Mouse (Mus musculus) stomach, embryonic 14.5 days (tissue): Measurements from ENCODE around the gene Dpf3. TPM values are rescaled to one million over a fixed set of nuclear protein-coding genes. Genes with fewer than 3 reads are reported as not detected.

Experiments used
- ATAC-seq: fragments of 200-750 bp; cut with Nextera tagmentation; 2 replicates; pipeline ENCODE4 v1.8.0; 2017; ENCODE audit warnings: low read depth, moderate TSS enrichment; ENCODE audit not compliant: insufficient number of reproducible peaks, insufficient read depth, low FRiP score
- H3K27ac ChIP-seq: fragments of 300-500 bp; sonication (generic); 2 replicates; pipeline ENCODE4 v1.5.1; 2014; ENCODE audit warnings: mild to moderate bottlenecking, low read length, moderate library complexity, mixed read lengths
- H3K27me3 ChIP-seq: fragments of 300-500 bp; sonication (generic); 2 replicates; pipeline ENCODE4 v1.6.1; 2014; ENCODE audit warnings: low read length, control low read depth, mixed read lengths; ENCODE audit not compliant: control insufficient read depth, insufficient read depth
- H3K36me3 ChIP-seq: fragments of 300-500 bp; sonication (generic); 2 replicates; pipeline ENCODE4 v1.6.1; 2014; ENCODE audit warnings: mild to moderate bottlenecking, control low read depth, low read length, moderate library complexity, mixed read lengths; ENCODE audit not compliant: control insufficient read depth, insufficient read depth
- H3K4me1 ChIP-seq: fragments of 300-500 bp; sonication (generic); 2 replicates; pipeline ENCODE4 v1.6.1; 2014; ENCODE audit warnings: low read length, control low read depth, mixed read lengths; ENCODE audit not compliant: control insufficient read depth, insufficient read depth
- H3K4me2 ChIP-seq: fragments of 300-500 bp; sonication (generic); replicated peaks from 2 replicates; pipeline ENCODE4 v1.6.1; 2014; ENCODE audit warnings: low read depth, low read length, control low read depth
- H3K4me3 ChIP-seq: fragments of 300-500 bp; sonication (generic); 2 replicates; pipeline ENCODE4 v1.5.1; 2014; ENCODE audit warnings: low read depth, low read length, control low read depth
- H3K9ac ChIP-seq: fragments of 300-500 bp; sonication (generic); replicated peaks from 2 replicates; pipeline ENCODE4 v1.6.1; 2014; ENCODE audit warnings: low read depth, mild to moderate bottlenecking, control low read depth, low read length, moderate library complexity, mixed read lengths
- H3K9me3 ChIP-seq: fragments of 300-500 bp; sonication (generic); 2 replicates; pipeline ENCODE4 v1.6.1; 2016; ENCODE audit warnings: low read depth, low read length, control low read depth; ENCODE audit not compliant: control insufficient read depth
- WGBS: fragments of 180-500 bp; shearing (Covaris S2); extraction: QIAGEN DNeasy Blood & Tissue Kit; methylation state at CpG from one replicate; pipeline ENCODE4 v1.1.7; 2014; 5-methylcytosine and 5-hydroxymethylcytosine counted together
- polyA plus RNA-seq: library from polyadenylated mRNA; unstranded; fragments of >200 nt; fragmentation: Nextera tagmentation; extraction: Ambion mirVana; gene quantifications from 2 replicates; pipeline ENCODE4 v1.2.1, GENCODE M21; 2014

Gene Dpf3
- polyA plus RNA-seq, 1 experiment from 2014 or later: 4.1 TPM

- ATAC-seq: no peak
- WGBS: 61% methylated on average over 5 of the region's 5 CpGs
Observed at GRCm38 (mm10) chr12:83232916-83233315, 254.6 kb downstream of the Dpf3 start.

GRCm38 (mm10) chr12:83231258-83231657 is 256.3 kb downstream of the Dpf3 start:
- Histone ChIP-seq H3K36me3 (no peaks in the 10 kb centered on the region), H3K9me3 (no peaks in the 10 kb centered on the region), H3K27ac (no peak overlapping the region), H3K27me3 (no peaks in the 10 kb centered on the region), H3K4me2 (no peak overlapping the region), H3K4me1 (no peaks in the 10 kb centered on the region), H3K4me3 (no peak overlapping the region), H3K9ac (no peak overlapping the region)
- ATAC-seq: no peak
- WGBS: 80% methylated on average over 4 of the region's 4 CpGs

More at GRCm38 (mm10) chr12:83232916-83233315, 254.6 kb downstream of the Dpf3 start:
- Histone ChIP-seq H3K4me1 (no peaks in the 10 kb centered on the region), H3K27me3 (no peaks in the 10 kb centered on the region), H3K4me2 (no peak overlapping the region), H3K9me3 (no peaks in the 10 kb centered on the region), H3K9ac (no peak overlapping the region), H3K4me3 (no peak overlapping the region), H3K27ac (no peak overlapping the region), H3K36me3 (no peaks in the 10 kb centered on the region)

- 86% methylated on average over 6 of the region's 6 CpGs for WGBS
- H3K4me3 ChIP-seq: no peak overlapping the region
- no peak overlapping the region for H3K4me2 ChIP-seq
- no peak overlapping the region for H3K9ac ChIP-seq
- no peaks in the 10 kb centered on the region for H3K36me3 ChIP-seq
- H3K27ac ChIP-seq: no peak overlapping the region
- H3K27me3 ChIP-seq: no peaks in the 10 kb centered on the region
- no peaks in the 10 kb centered on the region for H3K9me3 ChIP-seq
- no peak for ATAC-seq
- no peaks in the 10 kb centered on the region for H3K4me1 ChIP-seq
Observed at GRCm38 (mm10) chr12:83229683-83230082, 257.8 kb downstream of the Dpf3 start.

- ATAC-seq: no peak
- H3K27ac ChIP-seq: no peak overlapping the region
- no peaks in the 10 kb centered on the region for H3K4me1 ChIP-seq
- no peak overlapping the region for H3K9ac ChIP-seq
- H3K27me3 ChIP-seq: no peaks in the 10 kb centered on the region
- no peaks in the 10 kb centered on the region for H3K36me3 ChIP-seq
- no peak overlapping the region for H3K4me3 ChIP-seq
- WGBS: 80% methylated on average over 4 of the region's 4 CpGs
- H3K9me3 ChIP-seq: no peaks in the 10 kb centered on the region
- H3K4me2 ChIP-seq: no peak overlapping the region
Observed at GRCm38 (mm10) chr12:83227014-83227413, 260.5 kb downstream of the Dpf3 start.

- 62% methylated on average over 7 of the region's 7 CpGs for WGBS
- H3K36me3 ChIP-seq: no peaks in the 10 kb centered on the region
- H3K27ac ChIP-seq: no peak overlapping the region
- H3K9me3 ChIP-seq: no peaks in the 10 kb centered on the region
- no peak overlapping the region for H3K9ac ChIP-seq
- no peak overlapping the region for H3K4me3 ChIP-seq
- ATAC-seq: no peak
- H3K27me3 ChIP-seq: no peaks in the 10 kb centered on the region
- no peak overlapping the region for H3K4me2 ChIP-seq
- H3K4me1 ChIP-seq: no peaks in the 10 kb centered on the region
Observed at GRCm38 (mm10) chr12:83220964-83221363, 266.6 kb downstream of the Dpf3 start.

GRCm38 (mm10) chr12:83213879-83214341 is 273.6 kb downstream of the Dpf3 start:
- Histone ChIP-seq H3K36me3 (no peaks in the 10 kb centered on the region), H3K4me2 (no peak overlapping the region), H3K4me3 (no peak overlapping the region), H3K27me3 (no peaks in the 10 kb centered on the region), H3K9me3 (no peaks in the 10 kb centered on the region), H3K27ac (no peak overlapping the region), H3K4me1 (peaks cover 3% of the 10 kb centered on the region; the same call in 1 of the 2 replicates), H3K9ac (no peak overlapping the region)
- 50% methylated on average over 6 of the region's 6 CpGs for WGBS
- no peak for ATAC-seq

- Histone ChIP-seq H3K27ac (no peak overlapping the region), H3K36me3 (no peaks in the 10 kb centered on the region), H3K9me3 (no peaks in the 10 kb centered on the region), H3K4me2 (no peak overlapping the region), H3K27me3 (no peaks in the 10 kb centered on the region), H3K4me3 (no peak overlapping the region), H3K9ac (no peak overlapping the region), H3K4me1 (peaks cover 3% of the 10 kb centered on the region; the same call in 1 of the 2 replicates)
- ATAC-seq: no peak
- 66% methylated on average over 2 of the region's 2 CpGs for WGBS
Observed at GRCm38 (mm10) chr12:83211976-83212375, 275.5 kb downstream of the Dpf3 start.

- Histone ChIP-seq H3K9ac (no peak overlapping the region), H3K27me3 (no peaks in the 10 kb centered on the region), H3K9me3 (no peaks in the 10 kb centered on the region), H3K4me2 (no peak overlapping the region), H3K36me3 (no peaks in the 10 kb centered on the region), H3K27ac (no peak overlapping the region), H3K4me1 (peaks cover 3% of the 10 kb centered on the region; the same call in 1 of the 2 replicates), H3K4me3 (no peak overlapping the region)
- WGBS: 74% methylated on average over 7 of the region's 7 CpGs
- no peak for ATAC-seq
Observed at GRCm38 (mm10) chr12:83211146-83211822, 276.2 kb downstream of the Dpf3 start.

- no peak overlapping the region for H3K27ac ChIP-seq
- H3K4me3 ChIP-seq: no peak overlapping the region
- peaks cover 3% of the 10 kb centered on the region; the same call in 1 of the 2 replicates for H3K4me1 ChIP-seq
- no peaks in the 10 kb centered on the region for H3K9me3 ChIP-seq
- no peak overlapping the region for H3K4me2 ChIP-seq
- WGBS: 77% methylated on average over 3 of the region's 3 CpGs
- H3K27me3 ChIP-seq: no peaks in the 10 kb centered on the region
- no peak for ATAC-seq
- no peaks in the 10 kb centered on the region for H3K36me3 ChIP-seq
- no peak overlapping the region for H3K9ac ChIP-seq
Observed at GRCm38 (mm10) chr12:83210735-83211134, 276.8 kb downstream of the Dpf3 start.
